Mouse (Mus musculus) liver, adult (tissue): Measurements from ENCODE around the gene Chrm1.

Experiments used
- GATA4 ChIP-seq: IDR thresholded peaks from 2 replicates; pipeline ENCODE4 v1.6.1; 2014; ENCODE audit warnings: mild to moderate bottlenecking, low read length; ENCODE audit not compliant: insufficient replicate concordance

Gene Chrm1

GRCm38 (mm10) chr19:8663360-8663839 lies at the start of gene Chrm1:
Gene Chrm1, plus strand, starts transcription at chr19:8663789.
- TF ChIP-seq GATA4 = no peak

GRCm38 (mm10) chr19:8614343-8614742 lies 49.2 kb upstream of the Chrm1 start:
- TF ChIP-seq GATA4 = no peak

GRCm38 (mm10) chr19:8616314-8616713 lies 47.3 kb upstream of the Chrm1 start:
- no peak for TF ChIP-seq GATA4

GRCm38 (mm10) chr19:8617904-8618303 lies 45.7 kb upstream of the Chrm1 start, which contains the start of gene Slc22a6:
Gene Slc22a6, plus strand, starts transcription at chr19:8618039.
- no peak for TF ChIP-seq GATA4

GRCm38 (mm10) chr19:8621098-8621497 lies 42.5 kb upstream of the Chrm1 start:
- no peak for TF ChIP-seq GATA4

GRCm38 (mm10) chr19:8630249-8630648 lies 33.3 kb upstream of the Chrm1 start:
- TF ChIP-seq GATA4 = no peak

- no peak for TF ChIP-seq GATA4
Observed at GRCm38 (mm10) chr19:8630826-8631225, 32.8 kb upstream of the Chrm1 start.

- no peak for TF ChIP-seq GATA4
Observed at GRCm38 (mm10) chr19:8632029-8632428, 31.6 kb upstream of the Chrm1 start.

- TF ChIP-seq GATA4 = no peak
Observed at GRCm38 (mm10) chr19:8642086-8642485, 21.5 kb upstream of the Chrm1 start.

GRCm38 (mm10) chr19:8646393-8646792 lies 17.2 kb upstream of the Chrm1 start:
- TF ChIP-seq GATA4 = no peak

GRCm38 (mm10) chr19:8655833-8656232 lies 7.8 kb upstream of the Chrm1 start:
- no peak for TF ChIP-seq GATA4

- no peak for TF ChIP-seq GATA4
Observed at GRCm38 (mm10) chr19:8656341-8656740, 7.2 kb upstream of the Chrm1 start.

- TF ChIP-seq GATA4 = no peak
Observed at GRCm38 (mm10) chr19:8661821-8662307, 1.7 kb upstream of the Chrm1 start.

- no peak for TF ChIP-seq GATA4
Observed at GRCm38 (mm10) chr19:8662337-8662736, 1.3 kb upstream of the Chrm1 start.

GRCm38 (mm10) chr19:8663911-8664421 lies 377 bp downstream of the Chrm1 start:
- no peak for TF ChIP-seq GATA4

GRCm38 (mm10) chr19:8664859-8665258 lies 1.3 kb downstream of the Chrm1 start:
- TF ChIP-seq GATA4 = no peak

- no peak for TF ChIP-seq GATA4
Observed at GRCm38 (mm10) chr19:8665746-8666145, 2.2 kb downstream of the Chrm1 start.
